Mouse (Mus musculus): ENCODE measurements around the gene Chd5. TPM values are rescaled to one million over a fixed set of nuclear protein-coding genes. Genes with fewer than 3 reads are reported as not detected.

Chd5 gene
- polyA plus RNA-seq, 1 experiment, result 1.0 TPM

DNA sequence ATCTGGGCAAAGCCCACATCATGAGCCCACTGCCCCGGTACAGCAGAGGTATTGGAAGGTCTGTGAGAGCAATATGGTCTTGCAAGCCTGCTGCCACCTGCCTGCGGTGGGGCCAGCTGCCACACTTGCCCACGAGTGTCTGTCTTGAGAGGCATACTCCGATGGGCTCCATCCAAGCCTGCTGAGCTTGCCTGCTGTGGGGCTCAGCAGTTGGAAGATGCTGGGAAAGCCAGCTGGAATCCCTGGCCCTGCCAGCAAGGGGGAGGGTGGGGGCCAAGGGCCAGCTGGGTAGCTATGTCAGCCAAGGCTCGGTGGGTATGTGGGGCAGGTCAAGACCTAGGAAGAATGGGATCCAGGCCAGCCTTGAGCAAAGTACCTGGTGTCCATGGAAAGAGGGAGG is 53.7 kb downstream of the Chd5 start:
- Histone ChIP-seq H3K79me2 (ENCODE audit: control insufficient read depth, insufficient read depth) (no peaks in the 10 kb centered on the region), H3K27me3 (ENCODE audit: control insufficient read depth, insufficient read depth, insufficient read length) (peaks cover 63% of the 10 kb centered on the region), H3K36me3 (ENCODE audit: control insufficient read depth, insufficient read depth) (no peaks in the 10 kb centered on the region), H3K4me3 (no peak overlapping the region), H3K4me2 (ENCODE audit: low read depth) (no peak overlapping the region), H3ac (ENCODE audit: control insufficient read depth, insufficient read length) (no peak overlapping the region)
- TF ChIP-seq REST (IDR thresholded peaks at IDR 0.05; ENCODE audit: insufficient read depth, insufficient read length) (no peak), TCF3 (IDR thresholded peaks at IDR 0.05; ENCODE audit: insufficient read length, low read depth) (no peak), SRF (IDR thresholded peaks at IDR 0.05; ENCODE audit: control insufficient read depth, insufficient read length, low read depth) (no peak), MYOD1 (IDR thresholded peaks at IDR 0.05; ENCODE audit: control insufficient read depth in 1 of 3, insufficient read length in 2 of 3, low read depth in 2 of 3) (no peak), POLR2AphosphoS2 (IDR thresholded peaks at IDR 0.05; ENCODE audit: insufficient read length, low read depth) (no peak), USF1 (IDR thresholded peaks at IDR 0.05; ENCODE audit: low read depth) (no peak), MAX (IDR thresholded peaks at IDR 0.05; ENCODE audit: low read depth) (no peak), MYOG (IDR thresholded peaks at IDR 0.05; ENCODE audit: control insufficient read depth in 1 of 3, insufficient read depth in 1 of 3, insufficient read length in 2 of 3, low read depth in 2 of 3) (no peak), TCF12 (IDR thresholded peaks at IDR 0.05; ENCODE audit: insufficient read depth, poor library complexity, severe bottlenecking) (no peak), E2F4 (IDR thresholded peaks at IDR 0.05; ENCODE audit: insufficient read depth) (no peak), CEBPB (IDR thresholded peaks at IDR 0.05; ENCODE audit: insufficient read depth, poor library complexity, severe bottlenecking) (no peak), POLR2A (IDR thresholded peaks at IDR 0.05; ENCODE audit: insufficient read length, low read depth) (no peak)

DNA sequence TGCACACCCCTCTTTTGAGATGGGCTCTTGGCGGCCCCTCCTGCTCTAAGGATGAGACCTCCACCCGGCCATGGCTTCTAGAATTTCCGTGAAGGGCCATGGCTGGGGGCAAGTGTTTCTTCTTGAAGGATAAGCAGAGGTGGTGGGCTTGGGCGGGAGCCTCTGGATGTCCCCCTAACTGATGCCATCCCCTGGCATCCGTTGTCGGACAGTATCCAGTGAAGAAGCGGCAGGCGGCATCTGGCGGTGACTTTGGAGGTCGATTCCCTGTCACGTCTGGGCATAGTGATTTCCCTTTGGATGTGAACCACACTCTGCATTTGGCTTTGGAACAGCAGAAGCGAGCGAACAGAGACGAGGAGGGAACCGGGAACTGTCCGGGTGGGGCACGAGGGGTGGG is 54.2 kb downstream of the Chd5 start:
- H3K79me2 ChIP-seq (ENCODE audit: control insufficient read depth, insufficient read depth), result no peaks in the 10 kb centered on the region
- no peak overlapping the region for H3ac ChIP-seq (ENCODE audit: control insufficient read depth, insufficient read length)
- H3K4me2 ChIP-seq (ENCODE audit: low read depth), result no peak overlapping the region
- H3K27me3 ChIP-seq (ENCODE audit: control insufficient read depth, insufficient read depth, insufficient read length), result peaks cover 60% of the 10 kb centered on the region
- no peak overlapping the region for H3K4me3 ChIP-seq
- H3K36me3 ChIP-seq (ENCODE audit: control insufficient read depth, insufficient read depth), result no peaks in the 10 kb centered on the region
- TF ChIP-seq MYOD1 (IDR thresholded peaks at IDR 0.05; ENCODE audit: control insufficient read depth in 1 of 3, insufficient read length in 2 of 3, low read depth in 2 of 3) (no peak), TCF12 (IDR thresholded peaks at IDR 0.05; ENCODE audit: insufficient read depth, poor library complexity, severe bottlenecking) (no peak), CEBPB (IDR thresholded peaks at IDR 0.05; ENCODE audit: insufficient read depth, poor library complexity, severe bottlenecking) (no peak), MYOG (IDR thresholded peaks at IDR 0.05; ENCODE audit: control insufficient read depth in 1 of 3, insufficient read depth in 1 of 3, insufficient read length in 2 of 3, low read depth in 2 of 3) (no peak), SRF (IDR thresholded peaks at IDR 0.05; ENCODE audit: control insufficient read depth, insufficient read length, low read depth) (no peak), E2F4 (IDR thresholded peaks at IDR 0.05; ENCODE audit: insufficient read depth) (no peak), REST (IDR thresholded peaks at IDR 0.05; ENCODE audit: insufficient read depth, insufficient read length) (no peak), POLR2A (IDR thresholded peaks at IDR 0.05; ENCODE audit: insufficient read length, low read depth) (no peak), MAX (IDR thresholded peaks at IDR 0.05; ENCODE audit: low read depth) (no peak), TCF3 (IDR thresholded peaks at IDR 0.05; ENCODE audit: insufficient read length, low read depth) (no peak), POLR2AphosphoS2 (IDR thresholded peaks at IDR 0.05; ENCODE audit: insufficient read length, low read depth) (no peak), USF1 (IDR thresholded peaks at IDR 0.05; ENCODE audit: low read depth) (no peak)

DNA sequence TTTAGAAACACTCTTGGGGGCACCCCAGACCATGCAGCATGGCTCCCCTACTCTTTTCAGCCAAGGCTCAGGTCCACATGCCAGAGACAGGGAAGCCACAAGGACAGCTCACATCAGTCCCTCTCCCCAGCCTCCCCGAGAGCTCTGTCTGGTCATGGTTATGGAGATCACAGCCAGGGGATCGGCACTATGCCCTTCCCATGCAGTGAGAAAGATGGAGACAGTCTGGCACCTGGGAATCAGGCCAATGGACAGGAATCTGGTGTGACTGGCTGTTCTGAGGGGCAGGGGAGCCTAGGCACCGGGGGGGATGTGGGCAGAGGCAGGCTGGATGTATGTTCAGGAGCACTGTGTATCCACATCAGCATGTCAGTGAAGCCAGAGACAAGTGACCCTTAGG is 60.5 kb downstream of the Chd5 start:
- Histone ChIP-seq H3K4me3 (no peak overlapping the region), H3K27me3 (ENCODE audit: control insufficient read depth, insufficient read depth, insufficient read length) (peaks cover 12% of the 10 kb centered on the region), H3K4me2 (ENCODE audit: low read depth) (no peak overlapping the region), H3K79me2 (ENCODE audit: control insufficient read depth, insufficient read depth) (no peaks in the 10 kb centered on the region), H3ac (ENCODE audit: control insufficient read depth, insufficient read length) (no peak overlapping the region), H3K36me3 (ENCODE audit: control insufficient read depth, insufficient read depth) (no peaks in the 10 kb centered on the region)
- TF ChIP-seq CEBPB (IDR thresholded peaks at IDR 0.05; ENCODE audit: insufficient read depth, poor library complexity, severe bottlenecking) (no peak), E2F4 (IDR thresholded peaks at IDR 0.05; ENCODE audit: insufficient read depth) (no peak), SRF (IDR thresholded peaks at IDR 0.05; ENCODE audit: control insufficient read depth, insufficient read length, low read depth) (no peak), TCF12 (IDR thresholded peaks at IDR 0.05; ENCODE audit: insufficient read depth, poor library complexity, severe bottlenecking) (no peak), TCF3 (IDR thresholded peaks at IDR 0.05; ENCODE audit: insufficient read length, low read depth) (no peak), REST (IDR thresholded peaks at IDR 0.05; ENCODE audit: insufficient read depth, insufficient read length) (no peak), MYOD1 (IDR thresholded peaks at IDR 0.05; ENCODE audit: control insufficient read depth in 1 of 3, insufficient read length in 2 of 3, low read depth in 2 of 3) (no peak), MYOG (IDR thresholded peaks at IDR 0.05; ENCODE audit: control insufficient read depth in 1 of 3, insufficient read depth in 1 of 3, insufficient read length in 2 of 3, low read depth in 2 of 3) (no peak), MAX (IDR thresholded peaks at IDR 0.05; ENCODE audit: low read depth) (no peak), POLR2AphosphoS2 (IDR thresholded peaks at IDR 0.05; ENCODE audit: insufficient read length, low read depth) (no peak), POLR2A (IDR thresholded peaks at IDR 0.05; ENCODE audit: insufficient read length, low read depth) (no peak), USF1 (IDR thresholded peaks at IDR 0.05; ENCODE audit: low read depth) (no peak)

DNA sequence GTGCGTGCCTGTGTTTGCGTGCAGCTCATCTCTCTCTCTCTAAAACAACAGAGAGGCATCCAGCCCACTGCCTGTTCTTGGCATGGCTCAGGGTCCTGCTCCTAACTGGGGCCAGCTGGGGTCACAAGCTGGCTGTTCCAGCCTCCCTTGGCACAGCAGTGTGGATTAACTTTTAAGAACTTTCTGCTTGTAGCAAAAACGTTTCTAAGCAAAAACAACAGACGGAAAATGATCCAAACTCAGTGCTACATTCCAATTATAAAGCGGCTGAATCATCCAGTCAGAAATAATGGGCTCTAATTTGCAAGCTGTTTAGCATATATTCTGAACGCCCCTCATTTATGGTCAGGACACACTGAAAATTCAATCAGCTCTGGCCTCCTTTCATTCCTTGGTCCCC is 66.7 kb downstream of the Chd5 start:
- no peaks in the 10 kb centered on the region for H3K79me2 ChIP-seq (ENCODE audit: control insufficient read depth, insufficient read depth)
- no peaks in the 10 kb centered on the region for H3K36me3 ChIP-seq (ENCODE audit: control insufficient read depth, insufficient read depth)
- no peak for TF ChIP-seq MAX (IDR thresholded peaks at IDR 0.05; ENCODE audit: low read depth)
- no peak for TF ChIP-seq POLR2AphosphoS2 (IDR thresholded peaks at IDR 0.05; ENCODE audit: insufficient read length, low read depth)
- TF ChIP-seq TCF3 (IDR thresholded peaks at IDR 0.05; ENCODE audit: insufficient read length, low read depth), result no peak
- no peak for TF ChIP-seq E2F4 (IDR thresholded peaks at IDR 0.05; ENCODE audit: insufficient read depth)
- TF ChIP-seq USF1 (IDR thresholded peaks at IDR 0.05; ENCODE audit: low read depth), result no peak
- TF ChIP-seq MYOD1 (IDR thresholded peaks at IDR 0.05; ENCODE audit: control insufficient read depth in 1 of 3, insufficient read length in 2 of 3, low read depth in 2 of 3), result no peak
- no peak for TF ChIP-seq TCF12 (IDR thresholded peaks at IDR 0.05; ENCODE audit: insufficient read depth, poor library complexity, severe bottlenecking)
- no peak for TF ChIP-seq CEBPB (IDR thresholded peaks at IDR 0.05; ENCODE audit: insufficient read depth, poor library complexity, severe bottlenecking)
- no peak for TF ChIP-seq MYOG (IDR thresholded peaks at IDR 0.05; ENCODE audit: control insufficient read depth in 1 of 3, insufficient read depth in 1 of 3, insufficient read length in 2 of 3, low read depth in 2 of 3)
- TF ChIP-seq REST (IDR thresholded peaks at IDR 0.05; ENCODE audit: insufficient read depth, insufficient read length), result no peak
- no peak for TF ChIP-seq POLR2A (IDR thresholded peaks at IDR 0.05; ENCODE audit: insufficient read length, low read depth)
- TF ChIP-seq SRF (IDR thresholded peaks at IDR 0.05; ENCODE audit: control insufficient read depth, insufficient read length, low read depth), result no peak
- no peak overlapping the region for H3ac ChIP-seq (ENCODE audit: control insufficient read depth, insufficient read length)
- no peak overlapping the region for H3K4me2 ChIP-seq (ENCODE audit: low read depth)
- no peak overlapping the region for H3K4me3 ChIP-seq
- peaks cover 32% of the 10 kb centered on the region for H3K27me3 ChIP-seq (ENCODE audit: control insufficient read depth, insufficient read depth, insufficient read length)

All from myocyte (in vitro differentiated cells).